Mouse (Mus musculus) thymus, adult 2 months (tissue): ENCODE data around the gene Mrps34. TPM values are rescaled to one million over a fixed set of nuclear protein-coding genes. Genes with fewer than 3 reads are reported as not detected.

Experiments used
- DNase-seq: peaks from one replicate; pipeline ENCODE4 v3.0.0; 2021
- H3K27ac ChIP-seq: fragments of 200-500 bp; 2 replicates; pipeline ENCODE4 v1.5.1; 2012; ENCODE audit warnings: low read length, control low read depth; ENCODE audit not compliant: control insufficient read depth, insufficient read depth
- H3K27me3 ChIP-seq: fragments of 200-500 bp; 2 replicates; pipeline ENCODE4 v1.6.1; 2012; ENCODE audit warnings: mild to moderate bottlenecking, low read length, moderate library complexity, mixed read lengths; ENCODE audit not compliant: control insufficient read depth, insufficient read depth
- H3K36me3 ChIP-seq: fragments of 200-500 bp; 2 replicates; pipeline ENCODE4 v1.6.1; 2012; ENCODE audit warnings: mild to moderate bottlenecking, low read length, moderate library complexity; ENCODE audit not compliant: control insufficient read depth, insufficient read depth
- H3K4me1 ChIP-seq: fragments of 200-500 bp; replicated peaks from 2 replicates; pipeline ENCODE4 v1.6.1; 2012; ENCODE audit warnings: low read length; ENCODE audit not compliant: control insufficient read depth, insufficient read depth
- H3K4me3 ChIP-seq: fragments of 200-500 bp; 2 replicates; pipeline ENCODE4 v1.5.1; 2012; ENCODE audit warnings: mild to moderate bottlenecking, low read length, control low read depth, moderate library complexity; ENCODE audit not compliant: control insufficient read depth, insufficient read depth
- CTCF ChIP-seq: fragments of 200-500 bp; IDR thresholded peaks from 2 replicates; pipeline ENCODE4 v1.5.1; 2012; ENCODE audit warnings: mild to moderate bottlenecking, control low read depth, low read length, moderate library complexity, borderline replicate concordance; ENCODE audit not compliant: control insufficient read depth, poor library complexity, insufficient read depth; ENCODE audit errors: extremely low read depth
- POLR2A ChIP-seq: fragments of 200-500 bp; IDR thresholded peaks from 2 replicates; pipeline ENCODE4 v1.6.1; 2012; ENCODE audit warnings: mild to moderate bottlenecking, low read length, control low read depth, moderate library complexity; ENCODE audit not compliant: control insufficient read depth, poor library complexity, insufficient read depth; ENCODE audit errors: extremely low read depth
- WGBS: fragments of 180-500 bp; shearing (Covaris S2); methylation state at CpG from one replicate; pipeline ENCODE4 v1.1.7; 2018; 5-methylcytosine and 5-hydroxymethylcytosine counted together
- polyA plus RNA-seq: library from polyadenylated mRNA; depleted of rRNA; stranded (reverse); fragments of >200 nt; gene quantifications from 2 replicates; pipeline ENCODE4 v1.2.3, GENCODE M21; 2012

The Mrps34 gene
- polyA plus RNA-seq, 1 experiment: 146 TPM

DNA sequence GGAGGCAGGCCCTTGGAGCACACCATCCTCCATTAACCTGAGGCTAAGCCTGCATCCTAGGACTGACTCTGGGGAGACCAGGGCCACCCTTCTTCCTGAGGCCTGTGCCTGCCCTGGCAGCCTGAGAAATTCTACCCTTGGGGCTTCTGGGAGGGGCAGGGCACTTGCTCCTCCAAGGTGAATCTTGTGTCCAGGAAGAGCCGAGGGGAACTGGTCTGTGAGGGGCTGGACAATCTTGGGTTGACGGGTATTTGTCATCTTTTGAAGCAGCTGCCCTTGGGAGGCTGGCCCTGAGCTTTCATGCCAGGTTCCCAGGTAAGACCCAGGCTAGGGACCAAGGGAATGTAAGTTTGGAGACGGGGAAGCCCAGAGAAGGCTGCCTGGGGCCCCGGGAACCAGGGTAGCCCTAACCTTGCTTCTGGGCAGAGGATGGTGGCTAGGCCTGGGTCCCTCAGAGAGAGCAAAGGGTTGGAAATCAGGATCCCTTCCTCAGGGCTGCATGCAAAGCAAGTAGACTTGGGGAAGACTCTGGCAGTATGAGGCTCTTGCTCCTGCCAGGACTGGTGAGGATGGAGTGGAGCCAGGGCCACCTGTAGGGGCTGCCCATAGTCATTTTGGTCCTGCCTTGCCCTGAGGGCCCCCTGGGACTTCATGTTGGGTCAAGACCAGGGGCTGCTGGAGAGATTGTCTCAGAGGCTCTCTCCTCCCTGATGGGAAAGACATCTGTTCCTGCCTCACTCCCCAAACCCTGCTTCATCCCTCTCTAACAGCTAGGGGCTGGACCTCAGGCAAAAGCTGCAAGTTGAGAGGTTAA lies 3.3 kb downstream of the Mrps34 start:
- H3K27ac ChIP-seq: no peak overlapping the region
- no peaks in the 10 kb centered on the region for H3K27me3 ChIP-seq
- WGBS: 99% methylated on average over 4 of the region's 4 CpGs
- TF ChIP-seq POLR2A (no peak), CTCF (no peak)
- no peak for DNase-seq
- H3K36me3 ChIP-seq: peaks cover 38% of the 10 kb centered on the region
- peaks cover 26% of the 10 kb centered on the region for H3K4me1 ChIP-seq
- no peak overlapping the region for H3K4me3 ChIP-seq

DNA sequence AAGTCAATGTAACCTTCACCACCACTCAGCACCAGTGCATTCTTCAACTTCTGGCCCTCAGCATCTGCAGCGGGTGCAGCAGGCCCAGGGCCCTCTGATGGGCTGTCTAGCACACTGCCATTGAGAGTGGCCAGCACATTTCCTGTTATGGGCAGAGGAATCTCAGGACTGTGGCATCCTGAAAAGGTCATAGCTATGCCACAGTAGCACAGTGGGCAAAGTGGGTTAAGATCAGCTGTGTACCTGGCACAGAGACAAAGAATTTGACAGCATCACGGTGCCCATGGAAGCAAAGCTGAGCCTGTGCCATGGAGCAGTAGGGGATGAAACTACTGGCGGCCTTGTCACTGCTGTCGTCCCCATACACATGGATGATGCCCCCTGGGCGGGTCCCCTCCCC lies 4.2 kb downstream of the Mrps34 start:
- no peak for DNase-seq
- no peak for TF ChIP-seq CTCF
- WGBS: 93% methylated on average over 5 of the region's 5 CpGs
- Histone ChIP-seq H3K4me3 (no peak overlapping the region), H3K27ac (no peak overlapping the region), H3K4me1 (peaks cover 22% of the 10 kb centered on the region), H3K36me3 (peaks cover 47% of the 10 kb centered on the region), H3K27me3 (no peaks in the 10 kb centered on the region)

DNA sequence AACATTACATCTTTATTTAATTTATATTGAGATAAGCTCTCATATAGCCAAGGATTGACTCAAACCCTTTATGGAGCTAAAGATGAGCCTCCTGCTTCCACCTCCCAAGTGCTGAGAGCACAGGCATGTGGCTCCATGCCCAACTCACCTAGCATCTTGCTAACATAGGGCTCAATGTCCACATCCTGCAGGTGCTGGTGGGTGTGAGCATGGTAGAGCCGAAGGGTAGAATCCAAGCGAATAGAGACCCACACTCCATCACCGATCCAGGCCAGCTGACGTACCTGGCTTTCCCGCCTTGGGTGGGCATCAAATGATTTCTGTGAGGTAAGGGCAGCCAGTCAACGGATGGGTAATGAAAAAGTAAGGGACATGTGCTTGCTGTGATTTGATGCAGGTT lies 5.1 kb downstream of the Mrps34 start:
- Histone ChIP-seq H3K36me3 (peaks cover 55% of the 10 kb centered on the region), H3K27me3 (no peaks in the 10 kb centered on the region), H3K4me1 (peaks cover 18% of the 10 kb centered on the region), H3K27ac (no peak overlapping the region), H3K4me3 (no peak overlapping the region)
- TF ChIP-seq POLR2A: no peak
- TF ChIP-seq CTCF: no peak
- no peak for DNase-seq
- WGBS: 98% methylated on average over 6 of the region's 6 CpGs

DNA sequence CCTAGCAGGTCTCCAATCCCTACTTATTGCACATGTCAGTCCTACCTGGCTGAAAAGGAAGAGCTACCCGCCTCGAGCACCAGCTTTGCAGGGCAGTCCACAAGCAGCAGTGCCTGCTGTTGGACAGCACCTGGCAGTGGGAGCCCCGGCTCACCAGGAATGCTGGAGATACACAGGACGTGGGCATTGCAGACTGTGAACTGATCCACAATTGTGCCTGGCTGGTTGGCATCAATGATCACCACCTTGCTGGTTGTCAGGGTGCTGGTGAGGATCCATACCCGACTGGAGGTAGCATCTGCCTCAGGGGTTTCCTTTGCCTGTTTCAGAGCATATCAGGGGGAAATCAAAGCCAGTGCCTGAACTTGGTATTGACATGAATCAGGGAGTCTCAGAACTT lies 7.2 kb downstream of the Mrps34 start:
- TF ChIP-seq POLR2A (no peak), CTCF (no peak)
- WGBS: 98% methylated on average over 5 of the region's 5 CpGs
- no peak for DNase-seq
- Histone ChIP-seq H3K4me1 (peaks cover 4% of the 10 kb centered on the region), H3K36me3 (peaks cover 69% of the 10 kb centered on the region), H3K27ac (no peak overlapping the region), H3K4me3 (no peak overlapping the region), H3K27me3 (no peaks in the 10 kb centered on the region)

DNA sequence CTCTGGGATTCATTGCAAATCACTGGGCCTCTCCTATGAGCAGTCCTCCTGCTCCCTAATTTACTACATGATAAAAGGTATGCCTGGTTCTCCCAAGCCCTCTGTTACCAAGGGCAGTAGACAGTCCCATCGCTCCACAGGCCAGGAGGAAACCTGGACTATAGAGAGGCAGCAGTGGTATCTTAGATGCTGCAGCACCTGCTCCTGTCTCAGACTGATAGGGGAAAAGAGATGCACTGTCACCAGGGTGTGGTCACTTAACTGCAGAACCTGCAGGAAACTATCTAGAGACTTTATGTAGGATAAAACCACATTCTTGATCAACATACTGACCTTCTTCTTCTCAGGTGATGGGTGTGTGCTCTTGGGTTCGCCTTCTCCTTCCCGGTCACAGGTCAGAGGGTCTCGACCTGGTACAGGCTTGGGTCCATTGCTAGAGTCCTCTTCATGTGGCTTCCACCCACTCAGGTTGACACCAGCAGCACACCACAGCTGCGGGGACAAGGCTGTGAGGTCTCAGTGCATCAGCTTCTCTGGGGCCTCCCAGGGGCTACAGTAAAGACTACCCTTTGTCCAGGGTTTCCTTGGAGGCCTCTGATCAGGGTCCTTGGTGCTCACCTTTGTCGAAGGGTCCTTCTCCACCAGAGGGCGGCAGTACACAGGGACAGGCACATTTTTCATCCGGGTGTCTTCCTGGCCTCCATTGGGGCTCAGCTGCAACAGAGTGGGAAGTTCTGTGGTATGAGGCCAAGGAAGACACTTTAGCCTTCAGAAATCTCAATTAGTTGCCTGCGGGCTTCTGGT lies 8.0 kb downstream of the Mrps34 start:
- Histone ChIP-seq H3K27ac (no peak overlapping the region), H3K27me3 (no peaks in the 10 kb centered on the region), H3K4me3 (no peak overlapping the region), H3K36me3 (peaks cover 77% of the 10 kb centered on the region), H3K4me1 (no peaks in the 10 kb centered on the region)
- peak; percentile 50 for DNase-seq
- TF ChIP-seq CTCF (peak; percentile 31; the same call in 1 of the 2 replicates), POLR2A (no peak)
- WGBS: 80% methylated on average over 9 of the region's 9 CpGs

DNA sequence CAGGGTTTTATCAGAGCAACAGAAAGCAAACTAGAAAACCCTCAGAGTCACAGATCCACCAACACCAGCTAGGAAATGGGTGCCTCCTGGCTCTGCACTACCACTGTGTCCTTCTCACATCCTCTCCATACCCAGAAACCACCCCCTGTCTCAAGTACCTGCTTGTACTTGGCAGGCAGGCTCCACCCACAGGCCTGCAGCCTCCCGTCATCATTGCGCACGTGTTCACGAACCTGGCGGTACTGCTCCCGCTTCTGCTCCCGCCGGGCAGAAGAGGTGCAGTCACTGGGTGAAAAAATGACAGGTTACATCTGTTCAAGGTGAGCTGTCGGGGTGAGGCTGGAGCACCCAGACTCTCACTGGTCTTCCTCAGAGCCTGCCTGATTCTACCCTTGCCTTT lies 8.9 kb downstream of the Mrps34 start:
- H3K27ac ChIP-seq: no peak overlapping the region
- peaks cover 85% of the 10 kb centered on the region for H3K36me3 ChIP-seq
- WGBS: 94% methylated on average over 9 of the region's 9 CpGs

More for the DNA sequence above, 8.9 kb downstream of the Mrps34 start:
- H3K4me3 ChIP-seq: no peak overlapping the region
- no peaks in the 10 kb centered on the region for H3K4me1 ChIP-seq
- no peak for TF ChIP-seq CTCF
- no peak for TF ChIP-seq POLR2A
- no peak for DNase-seq
- no peaks in the 10 kb centered on the region for H3K27me3 ChIP-seq
